Mouse (Mus musculus): ENCODE data around the gene Slc9a5.

- TF ChIP-seq CTCF (IDR thresholded peaks at IDR 0.05; ENCODE audit: low read depth, low read length) (no peak), POLR2AphosphoS5 (IDR thresholded peaks at IDR 0.05; ENCODE audit: insufficient replicate concordance, low read depth, low read length) (no peak)
These were observed 16.1 kb upstream of the Slc9a5 start for GRCm38 (mm10) chr8:105332523-105332922.

All from G1E (cell line).